Mouse (Mus musculus) c-Kit-positive CD71-positive TER-119-negative erythroid progenitor cells, embryonic 14.5 days (primary cell): Measurements from ENCODE around the gene Tnfsf10.
"Not testable (repeated sequence)": the region's sequence is repeated elsewhere in the genome, so short reads cannot be mapped to it uniquely, and the experiment has no call there.

Experiments
- DNase-seq: peaks from one replicate; pipeline ENCODE4 v3.0.0-alpha.2; 2013; ENCODE audit warnings: low read depth

Gene Tnfsf10

GRCm38 (mm10) chr3:27316559-27317287 is at the start of gene Tnfsf10:
TSS of gene Tnfsf10 (plus strand) at chr3:27317028.
- DNase-seq = no peak

- DNase-seq = no peak
These were observed 49.5 kb upstream of the Tnfsf10 start for GRCm38 (mm10) chr3:27267327-27267726.

- no peak for DNase-seq
These were observed 48.9 kb upstream of the Tnfsf10 start for GRCm38 (mm10) chr3:27267887-27268286.

- DNase-seq = no peak
These were observed 47.7 kb upstream of the Tnfsf10 start for GRCm38 (mm10) chr3:27269151-27269550.

- DNase-seq = no peak
These were observed 46.5 kb upstream of the Tnfsf10 start for GRCm38 (mm10) chr3:27270160-27270962.

GRCm38 (mm10) chr3:27272926-27273745 is 43.7 kb upstream of the Tnfsf10 start:
- no peak for DNase-seq

- DNase-seq = not testable (repeated sequence)
These were observed 37.4 kb upstream of the Tnfsf10 start for GRCm38 (mm10) chr3:27279286-27279925.

GRCm38 (mm10) chr3:27280280-27280749 is 36.5 kb upstream of the Tnfsf10 start:
- DNase-seq = no peak

- peak; percentile 34 for DNase-seq
These were observed 33.6 kb upstream of the Tnfsf10 start for GRCm38 (mm10) chr3:27283071-27283713.

- no peak for DNase-seq
These were observed 33.0 kb upstream of the Tnfsf10 start for GRCm38 (mm10) chr3:27283796-27284195.

- DNase-seq = no peak
These were observed 32.6 kb upstream of the Tnfsf10 start for GRCm38 (mm10) chr3:27284227-27284626.

GRCm38 (mm10) chr3:27285072-27285471 is 31.8 kb upstream of the Tnfsf10 start:
- DNase-seq = no peak

- DNase-seq = no peak
These were observed 28.5 kb upstream of the Tnfsf10 start for GRCm38 (mm10) chr3:27288301-27288700.

- no peak for DNase-seq
These were observed 27.9 kb upstream of the Tnfsf10 start for GRCm38 (mm10) chr3:27288909-27289308.

GRCm38 (mm10) chr3:27290285-27290684 is 26.5 kb upstream of the Tnfsf10 start:
- DNase-seq = no peak

- DNase-seq = not testable (repeated sequence)
These were observed 25.9 kb upstream of the Tnfsf10 start for GRCm38 (mm10) chr3:27290945-27291344.

- not testable (repeated sequence) for DNase-seq
These were observed 25.4 kb upstream of the Tnfsf10 start for GRCm38 (mm10) chr3:27291411-27291810.

- DNase-seq = no peak
These were observed 23.0 kb upstream of the Tnfsf10 start for GRCm38 (mm10) chr3:27293645-27294385.

- DNase-seq = no peak
These were observed 16.4 kb upstream of the Tnfsf10 start for GRCm38 (mm10) chr3:27300451-27300850.

GRCm38 (mm10) chr3:27302339-27303022 is 14.3 kb upstream of the Tnfsf10 start:
- DNase-seq = no peak
